Mouse (Mus musculus) spleen, adult 2 months (tissue): ENCODE results near the gene Ush2a.

Source experiments
- CTCF ChIP-seq: fragments of 200-500 bp; IDR thresholded peaks from 2 replicates; pipeline ENCODE4 v1.5.1; 2011; ENCODE audit warnings: mild to moderate bottlenecking, inconsistent platforms; ENCODE audit not compliant: insufficient read depth, insufficient read length, insufficient replicate concordance; ENCODE audit errors: extremely low read depth
- POLR2A ChIP-seq: fragments of 200-500 bp; IDR thresholded peaks from 2 replicates; pipeline ENCODE4 v1.6.1; 2011; ENCODE audit warnings: low read depth, low read length, inconsistent platforms

- TF ChIP-seq POLR2A (no peak), CTCF (no peak)
Measured at GRCm38 (mm10) chr1:188321534-188321933, 59.7 kb downstream of the Ush2a start.
